Mouse (Mus musculus) spleen, adult 2 months (tissue): ENCODE measurements at regions not wholly inside any gene's neighbourhood (a gene's known extent, or its start where the extent isn't known, plus 50 kb on each side); places are given as distances from the start of the nearest gene placed in this dataset.
A peak's percentile ranks its signal among the peaks of the same experiment; 100 is the strongest.
"Not testable (repeated sequence)": the region's sequence is repeated elsewhere in the genome, so short reads cannot be mapped to it uniquely, and the experiment has no call there.

Experiments used
- DNase-seq, 2 experiments: peaks; one replicate each; pipeline versions ENCODE4 v3.0.0 to v3.0.0-alpha.2; 2012 to 2021; ENCODE audit warnings: low spot score in 2 of 2, low read depth in 1 of 2
- H3K27ac ChIP-seq: fragments of 200-500 bp; 2 replicates; pipeline ENCODE4 v1.5.1; 2012; ENCODE audit warnings: low read length, inconsistent platforms; ENCODE audit not compliant: insufficient read depth
- H3K27me3 ChIP-seq: fragments of 200-500 bp; 2 replicates; pipeline ENCODE4 v1.6.1; 2012; ENCODE audit warnings: mild to moderate bottlenecking, moderate library complexity, low read length, inconsistent platforms; ENCODE audit not compliant: control insufficient read depth, insufficient read depth
- H3K36me3 ChIP-seq: fragments of 200-500 bp; 2 replicates; pipeline ENCODE4 v1.6.1; 2012; ENCODE audit warnings: mild to moderate bottlenecking, low read length, inconsistent platforms; ENCODE audit not compliant: control insufficient read depth, insufficient read depth
- H3K4me1 ChIP-seq: fragments of 200-500 bp; 2 replicates; pipeline ENCODE4 v1.6.1; 2011; ENCODE audit warnings: inconsistent platforms; ENCODE audit not compliant: control insufficient read depth, insufficient read depth, insufficient read length
- H3K4me3 ChIP-seq: fragments of 200-500 bp; 2 replicates; pipeline ENCODE4 v1.5.1; 2011; ENCODE audit warnings: mild to moderate bottlenecking, inconsistent platforms; ENCODE audit not compliant: insufficient read depth, insufficient read length; ENCODE audit errors: extremely low read depth
- WGBS: fragments of 180-500 bp; shearing (Covaris S2); methylation state at CpG from one replicate; pipeline ENCODE4 v1.1.7; 2018; 5-methylcytosine and 5-hydroxymethylcytosine counted together

- WGBS = 50% methylated on average over 3 of the region's 3 CpGs
- not testable (repeated sequence) for H3K27ac ChIP-seq, H3K27me3 ChIP-seq, H3K36me3 ChIP-seq, H3K4me3 ChIP-seq, H3K4me1 ChIP-seq
- peak in 1 of 2 experiments; percentile 3 for DNase-seq
These were observed 828.1 kb downstream of the Gm10330 start for GRCm38 (mm10) chr12:22951956-22952355.

- H3K4me3 ChIP-seq, H3K27me3 ChIP-seq, H3K36me3 ChIP-seq, H3K4me1 ChIP-seq, H3K27ac ChIP-seq, DNase-seq: not testable (repeated sequence)
- WGBS = 9% methylated on average over 44 of the region's 53 CpGs
These were observed 873.9 kb downstream of the Gm10330 start for GRCm38 (mm10) chr12:22906156-22906555.
